Mouse (Mus musculus) liver, embryonic 18 days (tissue): ENCODE results near the gene Svs2. TPM values are rescaled to one million over a fixed set of nuclear protein-coding genes. Genes with fewer than 3 reads are reported as not detected.

Source experiments
- polyA plus RNA-seq: library from polyadenylated mRNA; depleted of rRNA; stranded (reverse); fragments of >200 nt; gene quantifications from 2 replicates; pipeline ENCODE4 v1.2.3, GENCODE M21; 2012; rRNA removed

The Svs2 gene
- not detected in 2 replicates for polyA plus RNA-seq

DNA sequence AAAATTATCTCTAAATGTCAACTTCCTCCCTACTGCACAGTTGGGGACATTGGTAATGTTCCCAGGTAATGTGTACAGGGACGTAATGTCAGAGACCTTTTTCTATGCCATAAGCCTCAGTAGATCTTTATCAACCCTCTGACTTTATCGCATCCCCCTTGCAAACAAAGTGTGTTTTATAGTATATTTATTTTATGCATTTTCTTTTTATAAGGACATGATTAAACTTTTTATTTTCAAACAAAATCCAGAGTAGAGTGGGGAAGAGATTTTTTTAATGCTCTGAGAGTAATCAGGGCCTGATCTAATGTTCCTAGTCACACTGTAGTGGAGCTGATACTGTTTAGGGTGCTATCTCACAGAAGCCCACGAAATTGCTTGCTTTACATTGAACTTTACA, at the start of gene Svs2:
Gene Svs2 (minus strand): TSS at position 101 of the 400 bp plus-strand sequence.

DNA sequence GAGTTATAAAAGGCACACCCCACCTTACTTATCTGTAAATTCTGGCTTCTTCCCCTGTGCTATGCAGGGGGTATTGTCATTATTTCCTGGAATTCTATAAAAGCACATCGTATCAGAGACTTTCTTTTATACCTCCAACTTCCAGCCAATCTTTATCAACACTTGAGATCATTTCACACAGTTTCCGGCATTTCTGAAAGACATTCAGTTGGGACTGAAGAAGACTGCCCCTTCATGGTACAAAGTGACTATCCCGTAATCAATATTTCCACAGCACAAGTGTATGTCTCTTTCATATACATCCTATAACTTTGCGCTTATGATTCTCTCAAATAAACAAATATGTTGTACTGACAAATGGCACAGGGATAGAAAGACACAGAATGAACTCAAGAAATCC, 40.1 kb upstream of the Svs2 start, which contains the start of gene Svs4:
Gene Svs4 (minus strand): TSS at position 101 of the 400 bp plus-strand sequence.

DNA sequence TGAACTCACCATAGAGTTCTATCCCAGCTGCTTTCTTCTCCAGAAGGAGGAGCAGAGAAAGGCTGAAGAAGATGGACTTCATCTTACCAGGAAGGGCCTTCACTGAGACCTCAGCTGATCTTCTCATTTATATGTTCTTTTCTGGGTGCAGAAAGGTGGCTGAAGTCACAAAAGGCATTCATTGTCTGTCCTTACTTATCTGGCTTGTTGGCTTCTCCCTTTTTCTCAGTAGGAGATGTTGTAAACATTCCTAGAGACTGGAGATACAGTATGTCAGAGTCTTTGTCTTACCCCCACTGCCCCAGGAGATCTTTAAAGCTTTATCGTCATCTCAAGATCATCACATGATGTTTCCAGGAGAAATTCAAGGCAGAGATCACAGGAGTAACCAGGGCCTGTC, 18.3 kb upstream of the Svs2 start, which contains the start of gene Svs3b:
Gene Svs3b (minus strand): TSS at position 101 of the 400 bp plus-strand sequence.

DNA sequence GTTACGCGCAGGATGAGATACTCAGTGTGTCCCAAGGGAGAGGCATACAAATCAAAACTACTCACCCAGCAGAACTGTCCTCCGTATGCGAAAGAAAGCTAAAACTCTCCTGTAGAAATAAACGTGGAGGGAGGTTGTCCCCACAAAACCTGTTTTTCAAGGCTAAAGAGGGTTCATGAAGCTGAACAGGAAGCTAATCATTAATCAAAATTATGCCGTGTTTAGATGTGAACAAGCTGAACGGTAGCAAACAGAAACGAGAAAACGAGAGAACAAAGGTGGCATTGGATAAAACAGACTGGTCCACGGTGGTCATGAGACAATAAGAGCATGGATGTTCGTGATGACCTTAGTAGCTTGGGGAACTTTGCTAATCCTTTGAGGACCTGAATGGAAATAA, 16.7 kb downstream of the Svs2 start, which contains the start of gene Wfdc15b:
Gene Wfdc15b (minus strand): TSS at position 139 of the 400 bp plus-strand sequence.

DNA sequence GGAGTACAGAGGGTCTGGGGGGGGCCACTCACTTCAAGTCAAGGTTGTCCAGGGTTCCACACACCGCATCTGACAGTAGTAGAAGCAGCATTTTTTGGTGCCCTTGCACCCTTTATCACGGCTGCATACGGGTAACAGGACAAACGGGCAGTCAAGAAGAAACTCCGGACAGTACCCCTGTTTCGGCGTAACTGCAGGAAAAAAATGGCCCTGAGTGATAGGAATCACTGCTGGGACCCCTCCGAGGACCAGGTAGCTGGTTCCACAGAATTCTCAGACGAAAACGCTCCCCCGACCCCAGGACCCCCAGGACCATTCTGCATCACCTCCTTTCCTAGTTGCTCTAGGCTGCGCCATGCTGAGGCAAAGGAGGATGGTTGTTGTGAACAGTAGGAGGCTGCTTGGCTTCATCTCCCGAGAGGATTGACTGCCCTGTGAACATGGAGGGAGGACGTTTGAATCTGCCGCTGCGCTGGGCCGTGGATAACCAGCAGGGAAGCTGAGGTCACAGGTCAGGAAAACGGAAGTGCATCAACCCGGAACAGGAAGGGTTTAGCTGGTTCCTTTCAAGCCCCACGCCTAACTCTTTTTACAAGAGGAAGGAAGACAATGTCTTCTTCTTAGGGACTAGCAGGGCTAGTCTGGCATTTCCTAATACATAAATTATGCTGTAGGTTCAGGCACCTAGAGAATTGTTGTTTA, 38.5 kb downstream of the Svs2 start, which contains the start of gene Wfdc15a:
Gene Wfdc15a (minus strand): TSS at position 505 of the 702 bp plus-strand sequence.

DNA sequence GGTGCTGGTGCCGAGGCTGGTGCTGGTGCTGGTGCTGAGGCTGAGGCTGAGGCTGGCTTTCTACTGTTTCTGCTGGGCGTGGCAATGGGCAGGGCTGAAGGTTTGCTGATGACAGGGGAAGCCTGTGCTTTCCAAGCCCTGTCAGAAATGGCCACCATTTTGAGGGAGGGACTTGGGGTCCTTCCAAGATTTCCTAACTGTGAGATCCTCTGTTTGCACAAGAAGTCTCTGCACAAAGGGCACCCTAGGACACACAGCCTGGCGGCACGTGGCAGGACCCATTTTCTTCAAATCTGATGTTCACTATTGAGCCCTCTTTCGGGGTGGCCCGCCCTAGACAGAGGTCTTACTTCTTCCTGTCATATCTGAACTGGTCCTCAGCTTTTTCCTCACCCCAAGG, 47.7 kb downstream of the Svs2 start, which contains the start of gene Wfdc12:
Gene Wfdc12 (minus strand): TSS at position 33 of the 400 bp plus-strand sequence.

Other genes with a start within 250 kb of the Svs2 start
- 27.4 and 28.4 TPM in 2 replicates for gene Ywhab, start 243.5 kb downstream of the Svs2 start, polyA plus RNA-seq
- 0.71 and 0.79 TPM in 2 replicates for gene Pabpc1l, start 213.0 kb downstream of the Svs2 start, polyA plus RNA-seq
- gene Stk4, start 168.1 kb downstream of the Svs2 start, polyA plus RNA-seq, result 10.4 and 10.8 TPM in 2 replicates
- 11.1 and 11.6 TPM in 2 replicates for gene Tomm34, start 167.3 kb downstream of the Svs2 start, polyA plus RNA-seq
- 0.01 TPM in 2 replicates for gene Kcns1, start 67.4 kb downstream of the Svs2 start, polyA plus RNA-seq
- gene Wfdc5, start 55.7 kb downstream of the Svs2 start, polyA plus RNA-seq, result not detected in 2 replicates
- gene Wfdc12, start 47.9 kb downstream of the Svs2 start, polyA plus RNA-seq, result not detected in 2 replicates
- not detected in 2 replicates for gene Wfdc15a, start 38.3 kb downstream of the Svs2 start, polyA plus RNA-seq
- gene Wfdc15b, start 16.8 kb downstream of the Svs2 start, polyA plus RNA-seq, result 0.07 and 0.16 TPM in 2 replicates
- not detected in 2 replicates for gene Svs3b, start 18.2 kb upstream of the Svs2 start, polyA plus RNA-seq
- gene Svs4, start 40.0 kb upstream of the Svs2 start, polyA plus RNA-seq, result not detected in 2 replicates
- gene Svs3a, start 50.8 kb upstream of the Svs2 start, polyA plus RNA-seq, result not detected in 2 replicates
- gene Svs6, start 78.3 kb upstream of the Svs2 start, polyA plus RNA-seq, result not detected in 2 replicates
- gene Svs5, start 94.3 kb upstream of the Svs2 start, polyA plus RNA-seq, result not detected in 2 replicates
- gene Slpi, start 150.6 kb upstream of the Svs2 start, polyA plus RNA-seq, result 25.7 and 26.9 TPM in 2 replicates
- 0.01 and 0.13 TPM in 2 replicates for gene Rbpjl, start 164.7 kb upstream of the Svs2 start, polyA plus RNA-seq
- gene Matn4, start 166.7 kb upstream of the Svs2 start, polyA plus RNA-seq, result 0.17 and 0.21 TPM in 2 replicates
- 46.8 and 52.3 TPM in 2 replicates for gene Sdc4, start 205.4 kb upstream of the Svs2 start, polyA plus RNA-seq
- gene Sys1, start 218.5 kb upstream of the Svs2 start, polyA plus RNA-seq, result 20.3 and 20.5 TPM in 2 replicates
- 0.55 and 0.61 TPM in 2 replicates for gene Gm20458, start 222.5 kb upstream of the Svs2 start, polyA plus RNA-seq
- gene Trp53tg5, start 235.3 kb upstream of the Svs2 start, polyA plus RNA-seq, result not detected in 2 replicates
- 11.3 and 12.0 TPM in 2 replicates for gene Dbndd2, start 247.6 kb upstream of the Svs2 start, polyA plus RNA-seq